Comparison of ENCODE assay signal across 14 mouse cellular contexts in the genomic region with DNA sequence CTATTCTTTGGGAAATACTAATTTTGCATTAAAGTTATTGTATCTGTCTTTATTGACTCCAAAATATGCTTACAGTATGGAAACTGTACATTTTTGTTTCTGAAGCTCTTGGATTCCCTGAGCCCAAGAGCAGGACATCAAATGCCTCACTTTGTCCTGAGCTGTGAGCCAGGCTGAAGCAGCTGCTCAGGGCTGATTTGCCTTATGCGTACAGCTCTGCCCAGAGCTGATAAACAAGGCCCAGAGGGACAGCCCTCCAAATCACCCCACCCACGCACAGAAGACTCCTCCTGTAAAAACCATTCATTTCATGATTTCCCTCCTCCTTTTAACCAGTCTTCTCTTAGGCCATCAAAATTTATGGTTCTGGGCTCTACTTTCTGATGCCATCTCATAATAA. TPM values are rescaled to one million over a fixed set of nuclear protein-coding genes. Genes with fewer than 3 reads are reported as not detected.
DNase-seq lines count a peak whose midpoint lies in the region; ATAC-seq lines count a peak whose summit lies in the region.
"Had no signal": no experiment of that assay in that cellular context is flagged by ENCODE, and none has a peak within 500 bp of the region (broad histone marks: within the 10 kb centered on the region; RNA-seq: fewer than 3 reads in every experiment).

No protein-coding gene starts in this region.

- peak overlapping the region; percentile 39 for H3K4me3 ChIP-seq in liver, embryonic 16.5 days (ENCODE audit: low read depth, low read length)
- H3K4me3 ChIP-seq: embryonic facial prominence, embryonic 12.5 days had no signal

- no peaks in the 10 kb centered on the region for H3K9me3 ChIP-seq in liver, embryonic 16.5 days (replicated peaks; ENCODE audit: control insufficient read depth, low read length)
- H3K9me3 ChIP-seq: embryonic facial prominence, embryonic 12.5 days; megakaryocyte, embryonic 14.5 days had no signal

- H3K9ac ChIP-seq in liver, embryonic 16.5 days (ENCODE audit: low read depth, low read length): peak overlapping the region; percentile 57
- H3K9ac ChIP-seq: embryonic facial prominence, embryonic 12.5 days had no signal

- peak; percentile 5 for DNase-seq in gastrocnemius, postnatal 25 days
- DNase-seq in gastrocnemius, postnatal 14 days: no peak
- peak; percentile 89 for DNase-seq in MEL-GATA-1-ER (ENCODE audit: extremely low read depth, low read depth)
- DNase-seq in heart, adult 9 months (ENCODE audit: low spot score in 2 of 2): peak; percentile 43 to 50
- DNase-seq in adrenal gland, postnatal 10 days: no peak
- DNase-seq in ovary, postnatal 36 days (ENCODE audit: low spot score): no peak
- no peak for DNase-seq in kidney, postnatal 14 days
- DNase-seq: adrenal gland, postnatal 25 days; kidney, adult 2 months had no signal

- peaks cover 19% of the 10 kb centered on the region for H3K4me1 ChIP-seq in liver, embryonic 16.5 days (ENCODE audit: control insufficient read depth, low read depth, low read length)
- H3K4me1 ChIP-seq: embryonic facial prominence, embryonic 12.5 days had no signal

- no peaks in the 10 kb centered on the region for H3K27me3 ChIP-seq in liver, embryonic 16.5 days (ENCODE audit: control insufficient read depth, insufficient read depth, low read depth, low read length)
- H3K27me3 ChIP-seq: embryonic facial prominence, embryonic 12.5 days; megakaryocyte, embryonic 14.5 days had no signal

- intact Hi-C loops in gastrocnemius, postnatal 14 days (cut with DNase I; ENCODE audit: low total_unique reads): no loop called here

- ATAC-seq in liver, embryonic 16.5 days (ENCODE audit: low read depth): peak; percentile 99

- peak overlapping the region; percentile 96 for H3K27ac ChIP-seq in liver, embryonic 16.5 days (ENCODE audit: low read length)
- H3K27ac ChIP-seq: embryonic facial prominence, embryonic 12.5 days had no signal

- H3K36me3 ChIP-seq in liver, embryonic 16.5 days (ENCODE audit: control insufficient read depth, insufficient read depth): peaks cover 16% of the 10 kb centered on the region
- H3K36me3 ChIP-seq: embryonic facial prominence, embryonic 12.5 days had no signal

- WGBS in liver, embryonic 16.5 days (ENCODE audit: insufficient replicate concordance): 15% methylated on average over 2 of the region's 2 CpGs

- peak overlapping the region; percentile 70 for H3K4me2 ChIP-seq in liver, embryonic 16.5 days (ENCODE audit: low read depth, low read length)
- H3K4me2 ChIP-seq: embryonic facial prominence, embryonic 12.5 days had no signal

RNA-seq across cellular contexts. Expression of a gene that starts 1.0 kb away (rescaled TPM):
- total RNA-seq in gastrocnemius, postnatal 25 days (2021): under 1 TPM; 0.08 to 0.67 TPM
- under 1 TPM; 0.33 to 0.35 TPM for total RNA-seq in gastrocnemius, postnatal 14 days (2021)
- 35.2 and 38.2 TPM in 2 replicates for polyA plus RNA-seq in liver, embryonic 16.5 days (2015; fragmentation: Nextera tagmentation; extraction: Ambion mirVana)
- 1 to 10 TPM; 2.6 to 5.1 TPM for total RNA-seq in adrenal gland, postnatal 10 days (2021)

RNA-seq across cellular contexts. Expression of a gene that starts 16.1 kb away (rescaled TPM):
- total RNA-seq in gastrocnemius, postnatal 25 days (2021): not detected
- not detected for total RNA-seq in gastrocnemius, postnatal 14 days (2021)
- polyA plus RNA-seq in liver, embryonic 16.5 days (2015; fragmentation: Nextera tagmentation; extraction: Ambion mirVana): 0.97 and 1.1 TPM in 2 replicates
- not detected for total RNA-seq in adrenal gland, postnatal 10 days (2021)
- total RNA-seq: adrenal gland, postnatal 25 days; gastrocnemius, postnatal 36 days; left cerebral cortex, postnatal 25 days had no signal
- polyA plus RNA-seq: embryonic facial prominence, embryonic 12.5 days; kidney, adult 2 months had no signal

RNA-seq across cellular contexts. Expression of a gene that starts 40.2 kb away (rescaled TPM):
- not detected for total RNA-seq in gastrocnemius, postnatal 25 days (2021)
- not detected for total RNA-seq in gastrocnemius, postnatal 14 days (2021)
- not detected in 2 replicates for polyA plus RNA-seq in liver, embryonic 16.5 days (2015; fragmentation: Nextera tagmentation; extraction: Ambion mirVana)
- not detected for total RNA-seq in adrenal gland, postnatal 10 days (2021)
- total RNA-seq: adrenal gland, postnatal 25 days; gastrocnemius, postnatal 36 days; left cerebral cortex, postnatal 25 days had no signal
- polyA plus RNA-seq: embryonic facial prominence, embryonic 12.5 days; kidney, adult 2 months had no signal

RNA-seq across cellular contexts. Expression of a gene that starts 50.6 kb away (rescaled TPM):
- not detected for total RNA-seq in gastrocnemius, postnatal 25 days (2021)
- total RNA-seq in gastrocnemius, postnatal 14 days (2021): not detected
- not detected in 2 replicates for polyA plus RNA-seq in liver, embryonic 16.5 days (2015; fragmentation: Nextera tagmentation; extraction: Ambion mirVana)
- total RNA-seq in adrenal gland, postnatal 10 days (2021): not detected
- total RNA-seq: adrenal gland, postnatal 25 days; gastrocnemius, postnatal 36 days; left cerebral cortex, postnatal 25 days had no signal
- polyA plus RNA-seq: kidney, adult 2 months had no signal

Comparison
In these comparisons a context has a peak if more than half of its experiments do, and no peak if none do; other contexts are left out.
1. DNase-seq: peak in gastrocnemius, postnatal 25 days (single experiment), MEL-GATA-1-ER (single experiment) and heart, adult 9 months (2 of 2); none in gastrocnemius, postnatal 14 days (single experiment), adrenal gland, postnatal 10 days (single experiment), ovary, postnatal 36 days (single experiment) and kidney, postnatal 14 days (single experiment).